Mouse (Mus musculus): ENCODE measurements around the gene Atp6v0e. TPM values are rescaled to one million over a fixed set of nuclear protein-coding genes. Genes with fewer than 3 reads are reported as not detected.
A peak's percentile ranks its signal among the peaks of the same experiment; 100 is the strongest.

The Atp6v0e gene
- total RNA-seq, 2 experiments from 2014 or later, result 32.7 to 34.6 TPM

DNA sequence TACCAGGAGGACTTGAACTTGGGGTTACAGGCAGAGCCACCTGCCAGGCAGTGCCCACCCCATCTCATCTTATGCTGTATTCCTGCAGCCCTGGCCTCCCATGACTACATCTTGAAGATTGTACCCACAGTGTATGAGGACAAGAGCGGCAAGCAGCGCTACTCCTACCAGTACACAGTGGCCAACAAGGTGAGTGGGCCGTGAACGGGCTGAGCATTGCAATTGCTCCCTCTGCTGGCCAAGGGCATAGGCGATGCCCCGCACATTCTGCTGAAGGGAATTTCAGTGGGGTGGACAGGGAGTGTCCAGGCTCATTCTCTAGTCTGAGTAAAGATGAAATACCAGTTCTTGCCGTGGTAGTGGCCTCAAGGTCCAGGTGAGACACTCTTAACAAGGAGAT is 24.4 kb upstream of the Atp6v0e start:
- intact Hi-C loops (cut with DNase I), result loop anchor here (2.0 kb wide), 1 partner anchor 172 kb away; no protein-coding TSS in a partner anchor
- peak; percentile 72 to 80 for DNase-seq

DNA sequence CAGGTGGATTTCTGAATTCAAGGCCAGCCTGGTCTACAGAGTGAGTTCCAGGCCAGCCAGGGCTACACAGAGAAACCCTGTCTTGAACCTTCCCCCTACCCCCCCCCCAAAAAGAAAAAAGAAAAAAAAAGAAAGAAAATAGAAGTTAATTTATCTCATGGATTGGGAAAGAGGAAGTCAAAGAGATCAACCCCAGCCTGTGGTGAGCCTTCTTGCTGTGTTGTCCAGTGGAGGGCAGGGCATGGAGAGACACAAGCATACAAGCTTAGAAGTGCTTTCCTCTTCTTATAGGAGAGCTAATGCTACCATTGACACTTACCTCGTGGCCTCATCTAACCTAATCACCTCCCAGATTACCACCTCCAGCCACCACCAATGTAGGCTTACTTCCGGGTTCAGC is 23.2 kb upstream of the Atp6v0e start:
- intact Hi-C loops (cut with DNase I), result loop anchor here (2.0 to 10.0 kb wide), 2 partner anchors 173 to 365 kb away; no protein-coding TSS in a partner anchor
- DNase-seq, result no peak

DNA sequence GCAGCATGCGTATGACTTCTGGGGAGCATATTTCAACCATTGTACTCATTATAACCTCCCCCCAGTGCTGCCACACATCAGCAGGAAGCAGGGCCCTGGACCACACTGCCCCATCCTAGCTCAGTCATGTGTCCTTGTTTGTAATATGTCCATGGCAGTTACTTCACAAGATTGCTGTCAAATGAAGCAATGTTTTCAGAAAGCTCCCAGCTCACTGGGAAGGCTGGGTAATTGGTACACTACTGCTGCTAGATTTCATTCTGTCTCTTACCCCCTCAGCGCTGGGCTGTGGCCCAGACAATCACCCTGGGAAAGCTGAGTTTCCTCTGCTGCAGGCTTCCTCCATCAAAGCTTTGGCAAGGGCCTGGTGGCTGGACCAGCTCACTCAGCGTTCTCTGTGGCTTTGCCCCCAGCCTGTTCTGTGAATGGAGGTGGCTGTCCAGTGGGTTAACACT is 22.7 kb upstream of the Atp6v0e start:
- DNase-seq, result no peak
- intact Hi-C loops (cut with DNase I), result loop anchor here (10.0 kb wide), 1 partner anchor 366 kb away; no protein-coding TSS in a partner anchor

- no peak for DNase-seq
- intact Hi-C loops (cut with DNase I), result loop anchor here (10.0 kb wide), 1 partner anchor 369 kb away; no protein-coding TSS in a partner anchor
Measured at GRCm38 (mm10) chr17:26643456-26643855, 19.6 kb upstream of the Atp6v0e start.

GRCm38 (mm10) chr17:26643993-26644392 is 19.0 kb upstream of the Atp6v0e start:
- DNase-seq, result no peak
- intact Hi-C loops (cut with DNase I), result loop anchor here (10.0 kb wide), 1 partner anchor 369 kb away; no protein-coding TSS in a partner anchor

- no peak for DNase-seq
- intact Hi-C loops (cut with DNase I), result loop anchor here (10.0 kb wide), 1 partner anchor 370 kb away; no protein-coding TSS in a partner anchor
Measured at GRCm38 (mm10) chr17:26644509-26645410, 18.3 kb upstream of the Atp6v0e start.

GRCm38 (mm10) chr17:26645411-26645854 is 17.6 kb upstream of the Atp6v0e start:
- intact Hi-C loops (cut with DNase I), result loop anchor here (10.0 kb wide), 1 partner anchor 371 kb away; no protein-coding TSS in a partner anchor
- DNase-seq, result no peak

DNA sequence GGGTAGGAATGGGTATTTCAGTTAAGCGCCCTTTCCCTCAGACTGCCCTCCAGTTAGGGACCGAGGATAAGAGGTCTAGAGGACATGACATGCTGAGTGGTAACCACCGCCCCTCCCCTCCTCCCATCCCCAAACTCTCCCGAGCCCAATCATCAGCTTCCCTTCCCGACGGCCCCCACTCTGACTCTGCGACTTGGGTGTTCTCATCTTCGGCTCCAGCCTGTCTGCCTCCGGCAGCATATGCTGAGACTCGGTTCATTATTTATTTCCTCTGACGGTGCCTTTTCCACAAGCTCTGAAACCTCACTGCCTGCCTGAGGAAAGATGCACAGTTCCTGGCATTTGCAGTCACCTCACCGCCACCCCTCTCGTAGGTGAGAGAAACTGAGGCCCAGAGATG is 15.7 kb upstream of the Atp6v0e start:
- DNase-seq, result no peak
- intact Hi-C loops (cut with DNase I), result loop anchor here (10.0 kb wide), 1 partner anchor 372 kb away; no protein-coding TSS in a partner anchor

- intact Hi-C loops (cut with DNase I), result loop anchor here (10.0 kb wide), 1 partner anchor 375 kb away; no protein-coding TSS in a partner anchor
Measured at GRCm38 (mm10) chr17:26649565-26649964, 13.5 kb upstream of the Atp6v0e start.

DNA sequence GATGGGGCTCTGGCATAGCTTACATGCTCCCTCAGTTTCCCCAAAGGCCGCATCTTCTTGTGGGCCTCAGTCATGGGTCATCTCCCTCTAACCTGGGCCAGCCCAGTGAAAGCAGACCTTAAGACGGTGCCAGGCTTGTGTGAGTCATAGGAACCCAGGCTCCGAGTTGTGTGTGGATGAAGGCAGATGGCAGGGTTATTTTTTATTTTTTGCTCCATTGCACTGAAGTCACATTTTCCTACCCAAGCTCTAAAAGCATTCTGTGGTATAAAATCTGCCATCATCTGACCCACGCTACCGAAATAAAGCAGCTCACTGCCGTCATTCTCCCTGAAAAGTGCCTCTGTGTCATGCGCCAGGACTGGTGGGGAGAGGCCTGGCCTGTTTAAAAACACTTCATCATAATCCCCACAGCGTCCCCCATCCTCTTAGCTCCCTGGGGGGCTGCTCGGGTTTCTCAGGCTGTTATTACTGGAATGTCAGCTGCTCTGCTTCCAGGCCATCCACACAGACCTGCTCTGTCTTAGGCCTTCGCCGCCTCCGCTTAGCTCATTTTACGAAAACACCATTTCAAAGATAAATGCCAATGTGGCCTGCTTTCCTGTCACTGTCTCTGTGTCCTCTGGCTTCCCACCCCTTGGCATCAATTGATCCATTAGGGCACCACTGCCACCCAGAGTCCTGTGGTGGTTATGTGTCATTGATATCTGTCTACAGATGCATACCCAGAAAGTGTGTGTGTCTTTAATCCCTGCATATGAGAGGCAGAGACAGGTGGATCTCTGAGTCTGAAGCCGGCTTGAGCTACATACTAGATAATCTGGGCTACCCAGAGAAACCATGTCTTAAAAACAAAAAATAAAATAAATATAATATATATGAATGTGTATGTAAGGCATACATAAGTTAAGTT is 12.3 kb upstream of the Atp6v0e start:
- DNase-seq, result no peak
- intact Hi-C loops (cut with DNase I), result no loop called here

More at GRCm38 (mm10) chr17:26649565-26649964, 13.5 kb upstream of the Atp6v0e start:
- DNase-seq, result no peak

DNA sequence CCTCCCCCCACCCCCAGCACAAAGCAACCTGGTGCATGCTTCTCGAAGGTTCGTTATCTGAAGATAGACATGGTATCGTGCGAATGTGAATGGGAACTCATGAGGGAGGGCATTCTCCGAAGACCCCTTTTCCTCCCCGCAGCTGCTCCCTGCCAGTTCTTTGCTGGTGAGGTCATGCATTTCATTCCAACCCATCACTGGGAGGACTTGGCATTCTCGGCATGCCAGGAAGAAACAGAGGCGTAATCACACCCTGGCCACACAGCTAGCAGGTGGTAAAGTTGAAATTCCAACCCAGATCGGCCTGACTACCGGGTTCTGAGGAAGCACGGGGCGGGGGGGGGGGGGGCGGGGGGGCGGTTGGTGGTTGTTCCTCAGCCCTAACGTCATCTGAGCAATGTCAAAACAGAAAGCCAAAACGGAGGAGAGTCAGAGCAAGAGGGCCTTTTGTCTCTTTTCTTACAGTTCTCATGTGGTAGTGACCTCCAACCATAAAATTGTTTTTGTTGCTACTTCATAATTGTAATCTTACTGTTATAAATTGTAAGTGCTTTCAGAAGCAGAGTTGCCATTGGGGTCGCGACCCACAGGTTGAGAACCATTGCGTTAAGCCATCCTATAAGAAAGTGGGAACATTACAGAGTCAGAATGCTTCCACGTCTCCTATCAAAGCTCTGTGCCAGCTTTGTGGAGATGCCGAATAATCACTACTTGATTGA is 4.0 kb upstream of the Atp6v0e start:
- DNase-seq, result peak in 1 of 2 experiments; percentile 11
- intact Hi-C loops (cut with DNase I), result loop anchor here (5.0 kb wide), 1 partner anchor 228 kb away; no protein-coding TSS in a partner anchor

DNA sequence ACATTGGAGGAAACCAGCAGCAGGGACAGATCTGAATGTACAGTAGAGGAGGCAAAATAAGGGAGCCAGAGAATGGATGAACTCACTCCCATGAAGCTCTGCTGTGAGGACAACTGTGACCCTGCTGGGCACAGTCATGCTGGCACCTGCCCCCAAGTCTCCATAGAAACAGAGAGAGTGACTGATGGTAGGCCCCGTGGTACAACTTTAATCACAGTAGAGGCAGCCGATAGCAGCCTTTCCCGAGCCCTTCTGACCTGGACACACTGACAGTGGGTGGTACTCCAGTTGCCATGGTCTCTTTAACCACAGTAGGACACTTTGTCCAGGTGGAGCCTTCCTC is 3.5 kb upstream of the Atp6v0e start:
- intact Hi-C loops (cut with DNase I), result loop anchor here (5.0 kb wide), 1 partner anchor 228 kb away; no protein-coding TSS in a partner anchor
- DNase-seq, result no peak

DNA sequence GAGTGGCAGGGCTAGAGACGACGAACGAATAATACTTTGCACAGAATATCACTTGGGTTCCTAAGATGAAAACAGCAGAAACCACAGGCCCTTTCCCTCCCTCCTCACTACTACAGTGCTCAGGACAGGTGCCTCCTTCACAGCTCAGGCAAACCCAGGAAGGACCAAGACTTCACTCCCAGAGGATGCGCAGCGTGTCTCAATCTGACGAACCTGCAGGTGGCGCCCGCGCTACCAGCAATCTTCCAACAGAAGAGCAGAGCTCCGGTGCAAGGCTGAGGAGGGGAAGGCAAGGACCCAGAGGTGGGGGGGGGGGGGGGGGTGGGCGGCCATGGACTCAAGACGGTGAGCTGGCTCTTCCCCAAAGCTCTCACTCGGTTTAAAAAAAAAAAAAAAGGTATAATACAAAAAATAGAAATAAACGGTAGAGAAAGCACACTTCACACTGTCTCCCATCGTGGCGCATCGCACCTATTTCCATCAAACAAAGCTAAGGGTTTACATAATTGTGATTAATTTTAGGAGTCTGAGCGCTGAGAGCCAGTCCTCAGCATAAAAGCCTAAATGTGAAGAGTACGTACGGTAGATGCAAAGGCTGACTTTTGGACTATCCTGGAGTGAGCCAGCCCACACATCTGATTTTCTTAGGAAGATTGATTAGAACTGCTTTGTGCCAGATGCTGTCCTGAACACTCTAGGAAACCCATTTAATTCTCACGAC is 2.7 kb upstream of the Atp6v0e start:
- peak; percentile 67 to 69 for DNase-seq
- intact Hi-C loops (cut with DNase I), result loop anchor here (2.0 to 10.0 kb wide), 2 partner anchors 58 to 114 kb away; no protein-coding TSS in a partner anchor

DNA sequence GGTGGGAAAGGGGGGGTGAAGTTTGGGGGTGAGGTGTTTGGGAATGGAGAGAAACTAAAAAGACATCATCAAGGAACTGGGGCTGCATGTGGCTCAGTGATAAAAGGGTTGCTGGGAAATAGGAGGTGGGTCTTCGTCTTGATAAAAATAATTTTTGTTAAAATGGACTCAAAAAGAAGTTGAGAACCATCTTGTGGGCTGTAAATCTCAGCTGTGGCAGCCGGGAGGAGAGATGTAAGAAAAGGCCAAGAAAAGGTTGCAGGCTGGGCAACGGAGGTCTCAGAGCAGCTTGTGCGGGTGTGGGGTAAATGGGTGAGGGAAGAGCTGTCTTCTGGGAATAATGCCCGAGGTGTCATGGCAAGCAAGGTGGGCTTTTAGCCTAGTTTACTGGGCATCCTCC is 827 bp upstream of the Atp6v0e start:
- intact Hi-C loops (cut with DNase I), result loop anchor here (10.0 kb wide), 1 partner anchor 113 kb away; no protein-coding TSS in a partner anchor

DNA sequence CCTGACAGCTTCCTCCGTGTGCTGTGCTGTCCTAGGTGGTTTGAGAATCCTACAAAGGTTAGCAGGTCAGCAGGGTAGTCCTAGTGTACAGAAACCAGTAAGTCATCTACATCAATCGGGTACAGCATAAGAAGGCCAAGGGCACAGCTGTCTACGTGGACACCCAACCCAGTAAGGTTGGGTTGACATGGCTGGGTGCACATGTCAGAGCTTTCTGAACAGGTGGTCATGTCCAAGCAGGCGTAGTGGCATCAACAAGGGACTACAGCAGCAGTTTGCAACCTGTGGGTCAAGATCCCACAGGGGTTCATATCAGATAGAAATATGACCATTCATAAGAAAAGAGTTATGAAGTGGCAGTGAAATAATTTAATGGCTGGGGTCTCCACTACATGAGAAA is 2.6 kb downstream of the Atp6v0e start:
- no peak for DNase-seq
- intact Hi-C loops (cut with DNase I), result loop anchor here (10.0 kb wide), 1 partner anchor 109 kb away; no protein-coding TSS in a partner anchor

More for the DNA sequence above, 827 bp upstream of the Atp6v0e start:
- no peak for DNase-seq

DNA sequence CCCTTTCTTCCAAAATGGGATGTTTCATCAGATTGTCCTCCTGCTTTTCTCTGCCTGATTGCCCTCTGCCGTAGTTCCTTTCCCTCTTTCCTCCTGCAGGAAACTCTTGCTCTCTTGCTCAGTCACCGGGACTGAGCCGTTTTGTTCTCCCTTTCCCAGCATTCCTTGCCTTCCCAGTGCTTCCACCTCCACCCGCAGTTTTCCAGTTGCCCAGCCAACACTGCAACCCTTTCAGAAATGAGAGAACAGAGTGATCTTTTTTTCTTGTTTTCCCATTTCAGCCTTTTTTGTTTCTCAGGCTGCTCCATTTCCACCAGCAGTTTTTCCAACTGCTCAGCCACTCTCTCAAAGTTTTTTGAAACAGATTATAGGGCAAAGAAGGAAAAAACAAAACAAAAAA is 8.2 kb downstream of the Atp6v0e start:
- no peak for DNase-seq
- intact Hi-C loops (cut with DNase I), result no loop called here

GRCm38 (mm10) chr17:26675845-26676244 is 12.8 kb downstream of the Atp6v0e start:
- intact Hi-C loops (cut with DNase I), result loop anchor here (5.0 kb wide), 2 partner anchors 36 to 211 kb away; no protein-coding TSS in a partner anchor
- DNase-seq, result no peak

GRCm38 (mm10) chr17:26676252-26676615 is 13.2 kb downstream of the Atp6v0e start:
- intact Hi-C loops (cut with DNase I), result loop anchor here (5.0 kb wide), 2 partner anchors 36 to 211 kb away; no protein-coding TSS in a partner anchor
- peak; percentile 83 to 84 for DNase-seq
